Mouse (Mus musculus): ENCODE data around the gene Spag4. TPM values are rescaled to one million over a fixed set of nuclear protein-coding genes. Genes with fewer than 3 reads are reported as not detected.
"Not testable (repeated sequence)": the region's sequence is repeated elsewhere in the genome, so short reads cannot be mapped to it uniquely, and the experiment has no call there.

Gene Spag4
- polyA plus RNA-seq, 1 experiment = 3.8 TPM

DNA sequence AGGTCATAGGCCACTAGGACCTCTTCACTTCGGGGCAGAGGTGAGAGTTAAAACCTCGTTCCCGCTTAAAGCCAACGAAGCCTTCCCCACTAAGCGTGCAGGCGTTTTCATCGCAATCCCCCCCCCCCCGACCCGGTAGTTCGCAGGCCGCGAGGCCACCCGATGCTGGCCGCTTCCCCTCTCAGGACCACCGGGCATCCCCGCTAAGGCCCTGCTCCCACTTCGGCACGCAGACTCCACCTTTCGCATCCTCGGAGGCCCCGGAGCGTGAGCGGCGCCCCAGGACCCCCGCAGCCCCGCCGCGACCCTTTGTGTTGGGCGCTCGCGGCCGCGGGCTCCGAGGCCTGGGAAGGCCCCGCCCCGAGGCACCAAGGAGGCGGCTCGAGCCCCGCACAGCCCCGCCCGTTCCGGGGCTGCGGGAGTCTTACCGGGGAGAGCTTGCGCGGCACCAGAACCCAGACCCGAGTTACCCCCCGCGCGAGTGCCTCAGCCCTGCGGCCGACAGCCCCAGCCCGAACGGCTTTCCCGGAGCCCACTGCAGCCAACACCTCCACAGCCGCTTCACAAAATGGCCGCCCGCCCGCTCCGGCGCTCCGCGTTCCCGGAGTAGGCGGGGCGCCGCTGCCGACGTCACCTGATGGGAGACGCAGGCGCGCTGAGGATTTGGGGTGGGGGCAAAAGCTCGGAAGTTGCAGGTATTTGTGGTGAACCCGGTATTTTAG, 46.5 kb downstream of the Spag4 start, which contains the start of the genes Cpne1 and Rbm12:
Cpne1 (minus strand) TSS at position 608 of the 722 bp plus-strand sequence.
Rbm12 (minus strand) TSS at position 621 of the 722 bp plus-strand sequence.
- peaks cover 10% of the 10 kb centered on the region for H3K9me3 ChIP-seq (replicated peaks; ENCODE audit: control insufficient read depth, insufficient read depth, low read length, poor library complexity, severe bottlenecking)
- H3K27ac ChIP-seq (ENCODE audit: insufficient read depth, low read length) = peak within 1 kb of the TSS; percentile 73
- H3K27me3 ChIP-seq (ENCODE audit: control insufficient read depth, insufficient read depth, low read length, poor library complexity, severe bottlenecking) = no peaks in the 10 kb centered on the region
- peak within 1 kb of the TSS; percentile 97 for H3K4me3 ChIP-seq (ENCODE audit: low read depth, low read length)
- TF ChIP-seq CTCF (IDR thresholded peaks at IDR 0.05; ENCODE audit: low read depth, low read length) (no peak), EP300 (IDR thresholded peaks at IDR 0.05; ENCODE audit: insufficient read depth, low read depth, low read length) (no peak), POLR2A (IDR thresholded peaks at IDR 0.05; ENCODE audit: insufficient read depth, low read length) (peak; percentile 59)
- peaks cover 3% of the 10 kb centered on the region for H3K36me3 ChIP-seq (ENCODE audit: control insufficient read depth, insufficient read depth, low read length, poor library complexity, severe bottlenecking)
- H3K9ac ChIP-seq (ENCODE audit: low read depth, poor library complexity, severe bottlenecking) = peak within 1 kb of the TSS; percentile 97
- no peaks in the 10 kb centered on the region for H3K4me1 ChIP-seq (ENCODE audit: control insufficient read depth, insufficient read depth, low read length)

DNA sequence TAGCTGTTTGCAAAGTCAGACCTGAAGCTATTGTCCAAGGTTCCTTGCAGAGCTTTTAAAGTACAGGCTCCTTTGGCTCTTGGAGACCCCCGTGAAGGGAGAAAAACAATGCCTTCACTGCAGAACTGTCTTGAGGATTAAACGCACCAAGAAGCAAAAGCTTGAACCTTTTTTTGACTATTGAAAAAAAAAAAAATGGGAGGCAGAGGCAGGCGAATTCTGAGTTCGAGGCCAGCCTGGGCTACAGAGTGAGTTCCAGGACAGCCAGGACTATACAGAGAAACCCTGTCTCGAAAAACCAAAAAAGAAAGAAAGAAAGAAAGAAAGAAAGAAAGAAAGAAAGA, 47.1 kb downstream of the Spag4 start:
- Histone ChIP-seq H3K27ac (ENCODE audit: insufficient read depth, low read length) (peak overlapping the region; percentile 73), H3K9ac (ENCODE audit: low read depth, poor library complexity, severe bottlenecking) (peak overlapping the region; percentile 97), H3K4me3 (ENCODE audit: low read depth, low read length) (peak overlapping the region; percentile 47), H3K9me3 (replicated peaks; ENCODE audit: control insufficient read depth, insufficient read depth, low read length, poor library complexity, severe bottlenecking) (peaks cover 10% of the 10 kb centered on the region)
- not testable (repeated sequence) for H3K27me3 ChIP-seq (ENCODE audit: control insufficient read depth, insufficient read depth, low read length, poor library complexity, severe bottlenecking); H3K36me3 ChIP-seq (ENCODE audit: control insufficient read depth, insufficient read depth, low read length, poor library complexity, severe bottlenecking); H3K4me1 ChIP-seq (ENCODE audit: control insufficient read depth, insufficient read depth, low read length)
- peak; percentile 6 for TF ChIP-seq POLR2A (IDR thresholded peaks at IDR 0.05; ENCODE audit: insufficient read depth, low read length)

DNA sequence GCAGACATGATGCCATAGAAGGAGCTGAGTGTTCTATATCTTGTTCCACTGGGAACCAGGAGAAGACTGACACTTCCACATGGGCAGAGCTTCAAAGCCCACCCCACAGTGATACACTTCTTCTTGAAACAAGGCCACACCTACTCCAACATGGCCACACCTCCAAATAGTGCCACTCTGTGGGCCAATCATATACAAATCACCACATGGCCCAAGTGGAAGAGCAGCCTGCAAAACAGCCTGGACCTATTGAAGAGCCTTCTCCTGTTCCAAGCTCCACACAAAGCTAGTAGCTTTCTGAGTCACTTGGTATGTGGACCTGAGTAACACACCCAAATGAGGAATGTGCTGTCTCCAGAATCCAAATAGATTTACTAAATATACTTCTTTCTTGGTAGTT, 54.6 kb downstream of the Spag4 start:
- Histone ChIP-seq H3K4me3 (ENCODE audit: low read depth, low read length) (no peak overlapping the region), H3K27ac (ENCODE audit: insufficient read depth, low read length) (no peak overlapping the region), H3K4me1 (ENCODE audit: control insufficient read depth, insufficient read depth, low read length) (no peaks in the 10 kb centered on the region), H3K9ac (ENCODE audit: low read depth, poor library complexity, severe bottlenecking) (no peak overlapping the region), H3K27me3 (ENCODE audit: control insufficient read depth, insufficient read depth, low read length, poor library complexity, severe bottlenecking) (no peaks in the 10 kb centered on the region), H3K9me3 (replicated peaks; ENCODE audit: control insufficient read depth, insufficient read depth, low read length, poor library complexity, severe bottlenecking) (peaks cover 21% of the 10 kb centered on the region), H3K36me3 (ENCODE audit: control insufficient read depth, insufficient read depth, low read length, poor library complexity, severe bottlenecking) (no peaks in the 10 kb centered on the region)
- no peak for TF ChIP-seq CTCF (IDR thresholded peaks at IDR 0.05; ENCODE audit: low read depth, low read length)
- no peak for TF ChIP-seq POLR2A (IDR thresholded peaks at IDR 0.05; ENCODE audit: insufficient read depth, low read length)
- no peak for TF ChIP-seq EP300 (IDR thresholded peaks at IDR 0.05; ENCODE audit: insufficient read depth, low read depth, low read length)

Other genes starting within 250 kb of the Spag4 start
- 10.1 and 11.2 TPM in 2 replicates for gene BC029722, start 245.7 kb upstream of the Spag4 start, polyA plus RNA-seq (2011; ENCODE audit: insufficient read depth, insufficient read length, low read depth, missing spikeins)
- gene Eif6, start 238.2 kb upstream of the Spag4 start, polyA plus RNA-seq (2011; ENCODE audit: insufficient read depth, insufficient read length, low read depth, missing spikeins) = 92.4 and 114 TPM in 2 replicates
- 0.30 and 0.50 TPM in 2 replicates for gene Fam83c, start 230.3 kb upstream of the Spag4 start, polyA plus RNA-seq (2011; ENCODE audit: insufficient read depth, insufficient read length, low read depth, missing spikeins)
- gene Uqcc1, start 134.9 kb upstream of the Spag4 start, polyA plus RNA-seq (2011; ENCODE audit: insufficient read depth, insufficient read length, low read depth, missing spikeins) = 65.2 and 71.2 TPM in 2 replicates
- gene Gm15557, start 124.4 kb upstream of the Spag4 start, polyA plus RNA-seq (2011; ENCODE audit: insufficient read depth, insufficient read length, low read depth, missing spikeins) = not detected in 2 replicates
- not detected in 2 replicates for gene Gdf5, start 119.8 kb upstream of the Spag4 start, polyA plus RNA-seq (2011; ENCODE audit: insufficient read depth, insufficient read length, low read depth, missing spikeins)
- 24.9 and 26.0 TPM in 2 replicates for gene Cep250, start 108.7 kb upstream of the Spag4 start, polyA plus RNA-seq (2011; ENCODE audit: insufficient read depth, insufficient read length, low read depth, missing spikeins)
- gene 6430550D23Rik, start 57.2 kb upstream of the Spag4 start, polyA plus RNA-seq (2011; ENCODE audit: insufficient read depth, insufficient read length, low read depth, missing spikeins) = 2.4 and 2.9 TPM in 2 replicates
- 72.2 and 82.1 TPM in 2 replicates for gene Ergic3, start 57.1 kb upstream of the Spag4 start, polyA plus RNA-seq (2011; ENCODE audit: insufficient read depth, insufficient read length, low read depth, missing spikeins)
- gene Fer1l4, start 12.2 kb upstream of the Spag4 start, polyA plus RNA-seq (2011; ENCODE audit: insufficient read depth, insufficient read length, low read depth, missing spikeins) = 0.87 TPM in 1 of 2 replicates, not detected in the other
- gene Cpne1, start 46.8 kb downstream of the Spag4 start, polyA plus RNA-seq (2011; ENCODE audit: insufficient read depth, insufficient read length, low read depth, missing spikeins) = 34.4 and 50.7 TPM in 2 replicates
- gene Rbm12, start 46.8 kb downstream of the Spag4 start, polyA plus RNA-seq (2011; ENCODE audit: insufficient read depth, insufficient read length, low read depth, missing spikeins) = 64.5 and 78.1 TPM in 2 replicates
- 43.0 and 52.2 TPM in 2 replicates for gene Gm28036, start 61.9 kb downstream of the Spag4 start, polyA plus RNA-seq (2011; ENCODE audit: insufficient read depth, insufficient read length, low read depth, missing spikeins)
- 83.8 and 109 TPM in 2 replicates for gene Romo1, start 78.9 kb downstream of the Spag4 start, polyA plus RNA-seq (2011; ENCODE audit: insufficient read depth, insufficient read length, low read depth, missing spikeins)
- 35.8 and 41.7 TPM in 2 replicates for gene Nfs1, start 79.0 kb downstream of the Spag4 start, polyA plus RNA-seq (2011; ENCODE audit: insufficient read depth, insufficient read length, low read depth, missing spikeins)
- 478 and 518 TPM in 2 replicates for gene Rbm39, start 115.1 kb downstream of the Spag4 start, polyA plus RNA-seq (2011; ENCODE audit: insufficient read depth, insufficient read length, low read depth, missing spikeins)
- gene Phf20, start 131.3 kb downstream of the Spag4 start, polyA plus RNA-seq (2011; ENCODE audit: insufficient read depth, insufficient read length, low read depth, missing spikeins) = 71.2 and 78.8 TPM in 2 replicates
- 4.8 and 6.5 TPM in 2 replicates for gene Cnbd2, start 247.1 kb downstream of the Spag4 start, polyA plus RNA-seq (2011; ENCODE audit: insufficient read depth, insufficient read length, low read depth, missing spikeins)
- 20.1 and 20.5 TPM in 2 replicates for gene Scand1, start 247.5 kb downstream of the Spag4 start, polyA plus RNA-seq (2011; ENCODE audit: insufficient read depth, insufficient read length, low read depth, missing spikeins)

Data from ES-Bruce4 (cell line).